Mouse (Mus musculus) c-Kit-positive CD71-positive TER-119-negative erythroid progenitor cells, embryonic 14.5 days (primary cell): ENCODE results near the gene Efcab8.
"Not testable (repeated sequence)": the region's sequence is repeated elsewhere in the genome, so short reads cannot be mapped to it uniquely, and the experiment has no call there.

ENCODE experiments used
- DNase-seq: peaks from one replicate; pipeline ENCODE4 v3.0.0-alpha.2; 2013; ENCODE audit warnings: low read depth

Efcab8 gene

DNA sequence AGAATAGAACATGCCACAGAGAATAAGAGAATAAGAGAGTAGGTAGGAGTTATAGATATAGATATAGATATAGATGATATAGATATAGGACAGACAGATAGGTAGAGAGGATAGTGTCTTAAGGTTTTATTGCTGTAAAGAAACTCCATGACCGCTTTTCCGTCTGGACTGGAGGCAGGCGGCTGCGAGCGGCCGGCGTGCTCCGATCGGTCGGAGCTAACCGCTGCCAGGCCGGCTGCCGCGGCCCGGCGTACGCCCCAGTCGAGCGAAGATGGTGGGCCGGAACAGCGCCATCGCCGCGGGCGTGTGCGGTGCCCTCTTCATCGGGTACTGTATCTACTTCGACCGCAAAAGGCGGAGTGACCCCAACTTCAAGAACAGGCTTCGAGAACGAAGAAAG, 46.2 kb downstream of the Efcab8 start:
- not testable (repeated sequence) for DNase-seq

DNA sequence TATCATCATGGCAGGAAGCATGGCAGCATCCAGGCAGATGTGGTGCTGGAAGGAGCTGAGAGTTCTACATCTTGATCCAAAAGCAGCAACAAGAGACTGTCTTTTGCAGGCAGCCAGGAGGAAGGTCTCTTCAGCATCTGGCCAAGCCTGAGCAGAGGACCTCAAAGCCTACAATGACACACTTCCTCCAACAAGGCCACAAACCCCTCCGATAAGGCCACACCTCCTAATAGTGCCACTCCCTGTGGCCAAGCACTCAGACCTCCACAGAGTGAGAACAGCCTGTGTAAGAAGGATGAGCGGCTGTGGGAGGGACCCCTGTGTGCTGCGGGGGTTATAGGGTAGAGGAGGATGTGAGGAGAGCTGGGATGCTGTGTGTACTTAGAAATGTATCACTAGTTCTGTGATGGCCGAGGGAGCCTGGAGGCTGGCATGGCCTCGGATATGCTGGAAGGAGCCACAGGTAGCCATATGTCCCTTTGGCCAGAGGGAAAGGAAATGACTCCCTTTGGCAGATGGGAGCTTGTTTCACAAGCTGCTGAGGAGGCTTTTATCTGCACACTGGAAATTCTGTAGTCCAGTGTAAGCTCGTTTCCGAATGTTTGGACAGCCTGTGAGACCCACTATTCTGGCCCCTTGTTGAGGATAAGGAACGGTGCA, 47.6 kb downstream of the Efcab8 start:
- no peak for DNase-seq

- no peak for DNase-seq
Observed at GRCm38 (mm10) chr2:153828704-153829103, 49.0 kb downstream of the Efcab8 start.

GRCm38 (mm10) chr2:153833291-153833690, 53.6 kb downstream of the Efcab8 start:
- no peak for DNase-seq

DNA sequence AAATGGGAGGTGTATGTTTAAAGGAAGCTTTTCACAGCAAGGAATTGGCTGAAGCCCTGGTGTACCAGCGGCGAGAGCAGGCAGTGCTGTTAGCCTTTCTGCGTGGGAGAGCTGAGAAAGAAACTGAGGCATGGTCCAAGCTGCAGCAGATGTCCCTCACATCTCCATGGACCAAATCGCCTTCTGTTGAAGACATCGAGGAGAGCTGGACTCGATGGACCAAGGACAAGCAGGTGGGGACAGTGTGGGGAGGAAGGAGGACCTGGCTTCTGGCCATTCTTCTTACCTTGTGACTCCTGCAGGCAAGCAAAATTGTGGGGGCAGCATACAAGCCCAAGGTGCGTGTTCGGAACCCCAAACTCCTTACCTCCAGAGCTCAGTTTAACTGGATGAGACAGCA, 63.1 kb downstream of the Efcab8 start:
- no peak for DNase-seq

DNA sequence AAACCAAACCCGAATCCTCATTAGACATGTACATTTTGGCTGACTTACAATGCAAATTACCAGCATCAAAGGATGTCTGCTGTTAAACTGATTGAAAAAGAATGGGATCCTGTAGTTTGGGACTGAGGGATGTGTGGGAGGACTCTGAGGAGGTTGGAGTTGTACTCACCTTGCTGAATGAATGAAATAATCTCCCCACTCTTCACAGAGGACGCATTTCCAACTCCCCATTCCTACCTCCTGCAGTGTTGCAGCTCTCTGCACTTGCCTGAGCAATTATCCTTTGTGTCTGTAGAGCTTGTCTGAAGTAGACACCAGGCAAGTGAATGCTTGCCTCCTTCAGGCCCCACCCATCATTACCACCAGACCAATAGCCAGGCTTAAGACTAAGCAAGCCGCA, 68.7 kb downstream of the Efcab8 start:
- DNase-seq: no peak

DNA sequence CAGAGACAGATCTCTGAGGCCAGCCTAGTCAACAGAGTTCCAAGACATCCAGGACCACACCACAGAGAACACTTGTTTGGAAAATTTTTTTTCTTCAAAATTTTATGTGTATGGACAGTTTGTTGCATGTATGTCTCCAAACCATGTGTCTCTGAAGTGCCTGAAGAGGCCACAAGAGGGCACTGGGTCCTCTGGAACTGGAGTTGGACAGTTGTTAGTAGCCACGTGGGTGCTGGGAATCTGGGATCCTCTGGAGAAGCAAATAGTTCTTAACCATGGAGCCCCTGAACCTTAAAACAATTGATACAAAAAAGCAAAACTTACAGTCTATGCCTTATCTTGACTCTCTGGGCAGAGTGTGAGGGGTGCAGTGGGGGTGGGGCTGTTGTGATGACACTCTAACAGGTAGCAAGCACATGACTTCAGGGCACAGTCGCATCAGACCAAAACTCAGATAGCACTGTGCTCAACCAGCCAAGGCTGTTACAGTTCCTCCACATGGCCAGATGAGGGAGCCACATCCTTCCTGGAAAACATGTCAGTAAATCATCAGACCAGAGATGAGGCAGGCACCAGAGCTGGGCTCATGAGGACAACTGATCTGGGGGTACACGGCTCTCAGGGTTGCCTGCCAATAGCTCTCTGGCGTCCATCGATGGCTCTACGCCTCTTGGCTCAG, 70.8 kb downstream of the Efcab8 start:
- peak; percentile 9 for DNase-seq

- DNase-seq: peak; percentile 9
Observed at GRCm38 (mm10) chr2:153851030-153851360, 71.3 kb downstream of the Efcab8 start.

- no peak for DNase-seq
Observed at GRCm38 (mm10) chr2:153853544-153853943, 73.8 kb downstream of the Efcab8 start.

DNA sequence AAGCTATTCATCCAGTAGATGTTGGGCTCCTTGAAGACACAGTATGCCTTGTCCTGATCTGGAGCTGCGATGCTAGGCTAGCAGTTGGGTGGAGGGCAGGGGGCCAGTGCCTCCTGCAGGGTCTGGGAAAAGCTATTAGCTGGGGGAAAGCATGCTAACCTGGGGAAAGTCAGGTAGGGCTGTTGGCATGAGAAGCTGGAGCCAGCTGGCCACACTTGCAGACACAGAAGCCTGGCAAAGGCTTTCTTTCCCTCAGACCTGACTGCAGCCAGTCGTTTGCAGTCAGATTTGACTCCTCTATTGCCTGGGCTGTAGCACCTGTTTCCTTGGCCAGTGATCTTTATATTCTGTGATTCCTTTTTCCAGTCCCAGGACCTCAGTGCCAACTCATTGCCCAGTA, 79.8 kb downstream of the Efcab8 start:
- DNase-seq: no peak

DNA sequence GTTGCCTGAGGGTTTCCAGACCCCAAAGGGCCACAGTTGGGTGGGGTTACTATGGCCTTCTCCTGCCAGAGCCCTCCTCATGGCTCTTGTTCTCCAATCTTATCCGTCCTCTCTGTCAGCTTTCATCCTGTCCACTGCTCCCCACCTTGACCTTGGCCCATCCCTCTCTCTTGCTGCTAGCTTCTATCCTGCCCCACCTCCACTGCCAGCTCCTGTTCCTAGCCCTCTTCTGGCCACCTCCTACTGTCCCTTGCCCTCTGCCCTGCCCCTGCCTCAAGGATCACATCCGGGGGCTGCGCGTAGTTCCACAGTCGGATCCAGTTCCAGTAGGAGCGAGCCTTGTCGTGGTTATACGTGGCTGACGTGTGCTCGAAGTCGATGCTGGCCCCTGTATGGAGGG, 80.6 kb downstream of the Efcab8 start:
- no peak for DNase-seq

DNA sequence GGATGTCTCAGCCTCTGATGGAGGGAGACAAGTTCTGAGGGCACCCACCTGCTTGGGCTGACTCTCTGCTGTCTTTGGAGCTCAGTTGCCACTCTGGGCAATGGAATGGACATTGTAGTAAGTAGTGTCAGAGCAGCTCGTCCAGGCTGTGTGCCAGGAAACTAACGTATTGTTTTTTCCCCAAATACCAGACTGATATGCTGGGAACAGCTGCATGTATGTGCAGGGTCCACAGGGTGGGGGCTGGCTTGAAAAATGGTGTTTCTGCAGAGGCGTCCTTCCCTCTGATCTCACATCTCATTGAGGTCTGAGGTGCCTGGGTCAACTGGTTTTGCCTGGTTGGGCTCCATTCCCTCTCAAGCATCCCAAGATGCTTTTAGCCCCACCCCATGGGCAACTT, 81.0 kb downstream of the Efcab8 start:
- no peak for DNase-seq

GRCm38 (mm10) chr2:153861960-153862359, 82.2 kb downstream of the Efcab8 start:
- no peak for DNase-seq

DNA sequence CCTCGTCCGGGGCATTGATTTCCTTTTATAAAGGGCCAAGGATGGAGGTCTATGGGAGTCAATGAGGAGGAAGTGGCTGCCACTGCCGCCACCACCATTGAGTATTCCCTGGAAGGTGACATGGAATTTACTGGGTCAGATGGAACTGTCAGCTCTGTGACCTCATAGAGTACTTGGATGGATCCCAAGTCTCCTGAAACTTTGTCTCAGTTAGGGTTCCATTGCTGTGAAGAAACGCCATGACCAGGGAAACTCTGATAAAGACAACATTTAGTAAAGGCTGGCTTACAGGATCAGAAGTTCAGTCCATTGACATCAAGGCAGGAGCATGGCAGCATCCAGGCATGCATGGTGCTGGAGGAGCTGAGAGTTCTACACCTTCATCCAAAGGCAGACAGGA, 91.3 kb downstream of the Efcab8 start, which contains the start of gene Sun5:
Gene Sun5, minus strand, starts transcription at position 101 of the 400 bp plus-strand sequence.
- DNase-seq: no peak

DNA sequence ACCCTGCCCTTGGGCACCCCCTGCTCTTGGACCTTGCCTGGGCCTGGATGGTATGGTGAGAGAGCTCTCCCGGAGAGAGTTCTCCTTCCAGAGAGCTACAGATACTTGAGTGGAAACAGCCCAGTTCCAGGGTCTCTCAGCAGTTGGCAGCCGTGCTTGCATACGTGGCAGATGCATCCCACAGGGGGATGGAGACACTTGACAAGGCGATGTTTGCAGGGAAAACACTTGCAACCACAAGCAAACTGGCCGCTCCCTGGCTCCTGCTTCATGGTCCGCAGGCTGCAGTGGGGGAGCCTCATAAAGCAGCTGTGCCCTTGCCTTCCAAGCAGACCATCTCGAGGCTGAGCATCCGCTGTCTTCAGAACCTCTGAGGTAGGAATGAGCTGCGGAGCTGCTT, 95.0 kb downstream of the Efcab8 start, which contains the start of gene Bpifb2:
Gene Bpifb2, plus strand, starts transcription at position 301 of the 400 bp plus-strand sequence.
- no peak for DNase-seq
